Mouse (Mus musculus): Measurements from ENCODE around the gene Gm3448.
"Not testable (repeated sequence)": the region's sequence is repeated elsewhere in the genome, so short reads cannot be mapped to it uniquely, and the experiment has no call there.

DNA sequence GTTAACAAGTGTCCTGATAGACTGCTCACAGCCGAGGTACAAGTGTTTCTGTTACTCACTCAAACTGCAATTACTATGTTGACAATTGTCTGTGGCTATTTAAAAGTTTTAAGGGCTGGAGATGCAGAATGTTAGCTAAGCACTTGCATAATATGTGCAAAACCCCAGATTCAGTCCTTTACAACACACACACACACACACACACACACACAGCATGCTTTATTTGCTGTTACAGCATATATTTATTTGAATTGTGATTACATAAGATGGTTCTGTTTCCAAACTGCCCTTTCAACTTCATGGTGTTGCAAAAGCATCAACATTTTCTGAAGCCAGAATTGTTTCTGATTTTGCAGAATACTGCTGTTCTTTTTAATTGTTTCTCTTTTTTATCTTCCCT is 9.0 kb upstream of the Gm3448 start:
- TF ChIP-seq CTCF (IDR thresholded peaks at IDR 0.05; ENCODE audit: extremely low read depth, insufficient read length, insufficient replicate concordance, low read depth, low read length); POLR2A (IDR thresholded peaks at IDR 0.05; ENCODE audit: low read depth, low read length): not testable (repeated sequence)
